Mouse (Mus musculus): ENCODE results near the gene Trim40. TPM values are rescaled to one million over a fixed set of nuclear protein-coding genes. Genes with fewer than 3 reads are reported as not detected.
A peak's percentile ranks its signal among the peaks of the same experiment; 100 is the strongest.

Trim40 gene
- polyA plus RNA-seq, 1 experiment from 2014 or later: not detected

DNA sequence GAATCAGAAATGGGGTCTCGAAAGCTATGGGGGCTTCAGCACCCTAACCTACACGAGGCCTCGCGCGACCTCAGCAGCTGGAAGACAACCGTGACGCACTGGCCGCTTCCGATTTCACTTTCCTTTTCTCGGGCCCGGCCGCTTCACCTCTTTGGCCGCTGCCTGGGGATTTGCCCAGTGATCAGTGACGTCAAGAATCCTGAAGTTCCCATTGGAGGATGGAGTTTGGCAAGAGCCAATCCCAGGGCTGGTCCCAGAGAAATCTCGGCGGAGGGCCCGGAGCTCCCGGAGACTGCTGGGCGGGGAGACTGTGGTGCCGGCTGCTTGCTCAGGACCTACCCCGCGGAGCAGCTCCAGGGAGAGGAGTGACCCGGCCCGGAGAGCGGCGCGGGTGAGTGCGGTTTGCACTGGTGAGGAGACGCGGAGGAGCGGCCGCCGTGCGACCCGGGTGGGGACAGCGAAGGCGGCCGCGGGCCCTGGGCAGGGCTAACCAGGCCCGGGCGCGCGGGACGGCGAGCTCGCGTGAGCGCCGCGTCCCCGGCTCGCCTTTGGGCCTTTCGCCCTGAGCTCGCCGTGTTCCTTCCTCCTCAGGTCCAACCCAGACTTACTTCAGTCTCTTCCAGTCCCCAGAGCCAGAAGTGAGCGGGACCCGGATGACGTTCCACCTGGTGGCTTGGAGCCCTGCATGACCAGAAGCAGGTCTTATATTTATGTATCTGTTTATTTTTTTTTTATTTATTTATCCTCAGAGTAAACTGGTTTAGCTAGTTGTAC lies 52.9 kb downstream of the Trim40 start, which contains the start of gene Trim26:
TSS of gene Trim26 (plus strand) at position 261 of the 774 bp plus-strand sequence.
- DNase-seq (ENCODE audit: low spot score) (peak; percentile 99), ATAC-seq (replicated peaks; ENCODE audit: low FRiP score, low read depth) (peak; percentile 99)
- peaks cover 3% of the 10 kb centered on the region; the same call in 1 of the 2 replicates for H3K4me1 ChIP-seq (replicated peaks; ENCODE audit: insufficient read depth, low read length)
- WGBS: under 1% methylated on average over 58 of the region's 58 CpGs
- H3K36me3 ChIP-seq (ENCODE audit: insufficient read depth, low read length): no peaks in the 10 kb centered on the region
- H3K27me3 ChIP-seq (ENCODE audit: insufficient read depth, low read length): no peaks in the 10 kb centered on the region
- peak within 1 kb of the TSS; percentile 80 for H3K4me3 ChIP-seq (replicated peaks; ENCODE audit: low read depth, low read length)
- peak within 1 kb of the TSS; percentile 86 for H3K9ac ChIP-seq (ENCODE audit: low read depth, low read length)
- H3K4me2 ChIP-seq (ENCODE audit: low read length): peak within 1 kb of the TSS; percentile 67
- no peak for TF ChIP-seq CTCF (IDR thresholded peaks at IDR 0.05; ENCODE audit: low read depth)
- H3K9me3 ChIP-seq (replicated peaks; ENCODE audit: low read length): no peaks in the 10 kb centered on the region
- peak within 1 kb of the TSS; percentile 98 for H3K27ac ChIP-seq

DNA sequence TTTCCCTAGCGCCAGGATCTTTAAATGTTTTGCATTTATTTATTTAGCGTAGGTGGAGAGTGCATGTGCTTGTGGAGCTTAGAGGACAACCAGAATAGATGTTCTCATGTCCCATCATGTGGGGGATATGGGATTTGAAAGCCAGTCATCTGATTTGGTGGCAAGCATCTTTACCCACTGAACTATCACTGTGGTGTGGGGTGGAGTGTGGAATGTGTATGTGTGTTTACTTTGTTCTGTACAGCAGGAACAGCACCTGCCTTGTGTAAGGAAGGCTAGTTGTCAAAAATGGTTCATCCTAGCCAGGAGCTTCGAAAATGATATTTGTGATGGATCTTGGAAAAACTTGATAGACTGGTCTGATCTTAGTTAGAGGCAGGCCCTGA lies 53.5 kb downstream of the Trim40 start:
- no peaks in the 10 kb centered on the region for H3K36me3 ChIP-seq (ENCODE audit: insufficient read depth, low read length)
- 21% methylated on average over 3 of the region's 3 CpGs for WGBS

GRCm38 (mm10) chr17:36835591-36836426 lies 54.1 kb downstream of the Trim40 start:
- peak overlapping the region; percentile 67 for H3K4me2 ChIP-seq (ENCODE audit: low read length)
- peak overlapping the region; percentile 98 for H3K27ac ChIP-seq
- DNase-seq (ENCODE audit: low spot score): peak; percentile 86
- peaks cover 3% of the 10 kb centered on the region; the same call in 1 of the 2 replicates for H3K4me1 ChIP-seq (replicated peaks; ENCODE audit: insufficient read depth, low read length)
- H3K4me3 ChIP-seq (replicated peaks; ENCODE audit: low read depth, low read length): peak overlapping the region; percentile 80; the same call in 1 of the 2 replicates
- H3K36me3 ChIP-seq (ENCODE audit: insufficient read depth, low read length): no peaks in the 10 kb centered on the region
- no peak for ATAC-seq (replicated peaks; ENCODE audit: low FRiP score, low read depth)
- H3K9ac ChIP-seq (ENCODE audit: low read depth, low read length): no peak overlapping the region
- WGBS: 31% methylated on average over 12 of the region's 12 CpGs
- no peaks in the 10 kb centered on the region for H3K9me3 ChIP-seq (replicated peaks; ENCODE audit: low read length)
- TF ChIP-seq CTCF (IDR thresholded peaks at IDR 0.05; ENCODE audit: low read depth): peak; percentile 47; the same call in 1 of the 2 replicates
- H3K27me3 ChIP-seq (ENCODE audit: insufficient read depth, low read length): no peaks in the 10 kb centered on the region

More for the DNA sequence above, 53.5 kb downstream of the Trim40 start:
- TF ChIP-seq CTCF (IDR thresholded peaks at IDR 0.05; ENCODE audit: low read depth): no peak
- Histone ChIP-seq H3K27me3 (ENCODE audit: insufficient read depth, low read length) (no peaks in the 10 kb centered on the region), H3K9ac (ENCODE audit: low read depth, low read length) (peak overlapping the region; percentile 86; the same call in 1 of the 2 replicates), H3K27ac (peak overlapping the region; percentile 98), H3K4me2 (ENCODE audit: low read length) (peak overlapping the region; percentile 67), H3K4me3 (replicated peaks; ENCODE audit: low read depth, low read length) (peak overlapping the region; percentile 80), H3K4me1 (replicated peaks; ENCODE audit: insufficient read depth, low read length) (peaks cover 3% of the 10 kb centered on the region; the same call in 1 of the 2 replicates), H3K9me3 (replicated peaks; ENCODE audit: low read length) (no peaks in the 10 kb centered on the region)
- DNase-seq (ENCODE audit: low spot score) (no peak), ATAC-seq (replicated peaks; ENCODE audit: low FRiP score, low read depth) (peak; percentile 8; the same call in 1 of the 2 replicates)

DNA sequence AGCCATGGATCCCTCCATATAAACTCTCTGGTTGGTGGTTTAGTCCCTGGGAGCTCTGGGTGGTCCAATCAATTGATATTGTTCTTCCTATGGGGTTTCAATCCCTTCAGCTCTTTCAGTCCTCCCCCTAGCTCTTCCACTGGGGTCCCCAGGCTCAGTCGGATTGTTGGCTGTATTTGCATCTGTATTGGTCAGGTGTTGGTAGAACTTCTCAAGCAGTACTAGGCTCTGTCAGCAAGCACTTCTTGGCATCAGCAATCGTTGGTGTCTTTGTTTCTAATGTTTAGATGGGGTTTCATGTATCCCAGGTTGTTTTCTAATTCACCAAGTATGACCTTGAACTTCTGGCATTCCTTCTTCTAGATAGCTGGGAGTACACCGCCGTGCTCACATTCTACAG lies 57.2 kb downstream of the Trim40 start:
- Histone ChIP-seq H3K4me1 (replicated peaks; ENCODE audit: insufficient read depth, low read length) (peaks cover 3% of the 10 kb centered on the region; the same call in 1 of the 2 replicates), H3K4me2 (ENCODE audit: low read length) (no peak overlapping the region), H3K27ac (no peak overlapping the region), H3K9me3 (replicated peaks; ENCODE audit: low read length) (no peaks in the 10 kb centered on the region), H3K9ac (ENCODE audit: low read depth, low read length) (no peak overlapping the region), H3K4me3 (replicated peaks; ENCODE audit: low read depth, low read length) (no peak overlapping the region), H3K36me3 (ENCODE audit: insufficient read depth, low read length) (no peaks in the 10 kb centered on the region), H3K27me3 (ENCODE audit: insufficient read depth, low read length) (no peaks in the 10 kb centered on the region)
- TF ChIP-seq CTCF (IDR thresholded peaks at IDR 0.05; ENCODE audit: low read depth): no peak
- WGBS: 55% methylated on average over 4 of the region's 4 CpGs
- ATAC-seq (replicated peaks; ENCODE audit: low FRiP score, low read depth) (no peak), DNase-seq (ENCODE audit: low spot score) (no peak)

Other genes starting within 250 kb of the Trim40 start
- not detected in 2 replicates for gene H2-M9, start 247.5 kb downstream of the Trim40 start, polyA plus RNA-seq (2015; fragmentation: Nextera tagmentation; extraction: Ambion mirVana)
- gene H2-M1, start 217.9 kb downstream of the Trim40 start, polyA plus RNA-seq (2015; fragmentation: Nextera tagmentation; extraction: Ambion mirVana): not detected in 2 replicates
- gene H2-M10.5, start 117.2 kb downstream of the Trim40 start, polyA plus RNA-seq (2015; fragmentation: Nextera tagmentation; extraction: Ambion mirVana): not detected in 2 replicates
- gene H2-M10.6, start 78.0 kb downstream of the Trim40 start, polyA plus RNA-seq (2015; fragmentation: Nextera tagmentation; extraction: Ambion mirVana): not detected in 2 replicates
- gene Trim26, start 53.0 kb downstream of the Trim40 start, polyA plus RNA-seq (2015; fragmentation: Nextera tagmentation; extraction: Ambion mirVana): 33.2 and 33.6 TPM in 2 replicates
- gene Trim15, start 22.9 kb downstream of the Trim40 start, polyA plus RNA-seq (2015; fragmentation: Nextera tagmentation; extraction: Ambion mirVana): 0.08 TPM in 1 of 2 replicates, not detected in the other
- gene Trim10, start 20.5 kb downstream of the Trim40 start, polyA plus RNA-seq (2015; fragmentation: Nextera tagmentation; extraction: Ambion mirVana): 0.34 and 0.43 TPM in 2 replicates
- not detected in 2 replicates for gene Trim31, start 8.0 kb upstream of the Trim40 start, polyA plus RNA-seq (2015; fragmentation: Nextera tagmentation; extraction: Ambion mirVana)
- 0.34 and 0.46 TPM in 2 replicates for gene Rnf39, start 52.8 kb upstream of the Trim40 start, polyA plus RNA-seq (2015; fragmentation: Nextera tagmentation; extraction: Ambion mirVana)
- gene Ppp1r11, start 61.6 kb upstream of the Trim40 start, polyA plus RNA-seq (2015; fragmentation: Nextera tagmentation; extraction: Ambion mirVana): 105 and 110 TPM in 2 replicates
- gene Znrd1, start 68.4 kb upstream of the Trim40 start, polyA plus RNA-seq (2015; fragmentation: Nextera tagmentation; extraction: Ambion mirVana): 83.6 and 87.6 TPM in 2 replicates
- 6.0 and 7.2 TPM in 2 replicates for gene Znrd1as, start 68.5 kb upstream of the Trim40 start, polyA plus RNA-seq (2015; fragmentation: Nextera tagmentation; extraction: Ambion mirVana)
- not detected in 2 replicates for gene 2410137M14Rik, start 91.1 kb upstream of the Trim40 start, polyA plus RNA-seq (2015; fragmentation: Nextera tagmentation; extraction: Ambion mirVana)
- 0.05 and 0.08 TPM in 2 replicates for gene H2-M5, start 99.4 kb upstream of the Trim40 start, polyA plus RNA-seq (2015; fragmentation: Nextera tagmentation; extraction: Ambion mirVana)
- gene Zfp57, start 111.0 kb upstream of the Trim40 start, polyA plus RNA-seq (2015; fragmentation: Nextera tagmentation; extraction: Ambion mirVana): 28.2 and 32.6 TPM in 2 replicates
- gene Mog, start 133.3 kb upstream of the Trim40 start, polyA plus RNA-seq (2015; fragmentation: Nextera tagmentation; extraction: Ambion mirVana): not detected in 2 replicates
- 5.2 and 6.1 TPM in 2 replicates for gene Gabbr1, start 155.8 kb upstream of the Trim40 start, polyA plus RNA-seq (2015; fragmentation: Nextera tagmentation; extraction: Ambion mirVana)
- gene Olfr90, start 198.4 kb upstream of the Trim40 start, polyA plus RNA-seq (2015; fragmentation: Nextera tagmentation; extraction: Ambion mirVana): not detected in 2 replicates
- not detected in 2 replicates for gene Olfr91, start 208.2 kb upstream of the Trim40 start, polyA plus RNA-seq (2015; fragmentation: Nextera tagmentation; extraction: Ambion mirVana)
- gene Olfr92, start 230.0 kb upstream of the Trim40 start, polyA plus RNA-seq (2015; fragmentation: Nextera tagmentation; extraction: Ambion mirVana): not detected in 2 replicates